Comparison of ENCODE assay signal across 13 mouse cellular contexts in genomic region chr5:64297100-64297499, GRCm38 (mm10).
DNase-seq lines count a peak whose midpoint lies in the region; ATAC-seq and TF ChIP-seq lines count a peak whose summit lies in the region.
"Had no signal": no experiment of that assay in that cellular context is flagged by ENCODE, and none has a peak within 500 bp of the region (broad histone marks: within the 10 kb centered on the region; RNA-seq: fewer than 3 reads in every experiment).

No protein-coding gene starts in this region.

- no peak overlapping the region for H3K9ac ChIP-seq in heart, postnatal 0 days (replicated peaks; ENCODE audit: low read depth, low read length)

- 82% methylated on average over 4 of the region's 4 CpGs for WGBS in heart, postnatal 0 days
- 19% methylated on average over 4 of the region's 4 CpGs for WGBS in spleen, adult 2 months
- 31% methylated on average over 4 of the region's 4 CpGs for WGBS in small intestine, adult 2 months

- no peak overlapping the region for H3K4me3 ChIP-seq in heart, postnatal 0 days (ENCODE audit: low read depth, low read length)
- H3K4me3 ChIP-seq in spleen, adult 2 months (ENCODE audit: extremely low read depth, insufficient read depth, insufficient read length), result no peak overlapping the region
- H3K4me3 ChIP-seq in small intestine, adult 2 months (ENCODE audit: low read depth, low read length), result no peak overlapping the region
- H3K4me3 ChIP-seq: myocyte had no signal

- H3K36me3 ChIP-seq in heart, postnatal 0 days (replicated peaks; ENCODE audit: control insufficient read depth, insufficient read depth, low read length), result 0 out of 2 replicates have a peak, but pooled peaks cover 14% of the 10 kb centered on the region
- peaks cover 10% of the 10 kb centered on the region; the same call in 1 of the 2 replicates for H3K36me3 ChIP-seq in spleen, adult 2 months (ENCODE audit: control insufficient read depth, insufficient read depth, low read length)
- H3K36me3 ChIP-seq in small intestine, adult 2 months (ENCODE audit: control insufficient read depth, insufficient read depth, low read length), result peaks cover 31% of the 10 kb centered on the region

- H3K27ac ChIP-seq in heart, postnatal 0 days (ENCODE audit: low read depth), result peak overlapping the region; percentile 63
- peak overlapping the region; percentile 68 for H3K27ac ChIP-seq in spleen, adult 2 months (ENCODE audit: insufficient read depth, low read length)
- peak overlapping the region; percentile 54; the same call in 1 of the 2 replicates for H3K27ac ChIP-seq in small intestine, adult 2 months (ENCODE audit: insufficient read depth, low read depth, low read length)
- H3K27ac ChIP-seq: hindbrain, postnatal 0 days had no signal

- no peak overlapping the region for H3K4me2 ChIP-seq in heart, postnatal 0 days (ENCODE audit: low read depth, low read length)

- no peak for DNase-seq in heart, postnatal 0 days (ENCODE audit: low spot score)
- DNase-seq in heart, postnatal 25 days (ENCODE audit: low spot score), result no peak
- DNase-seq in spleen, adult 2 months (ENCODE audit: low read depth in 1 of 2, low spot score in 2 of 2), result peak in 1 of 2 experiments; percentile 30
- no peak for DNase-seq in spleen, postnatal 10 days (ENCODE audit: low spot score in 2 of 2)
- no peak for DNase-seq in left cerebral cortex, adult 9 months (ENCODE audit: low spot score in 2 of 2)
- DNase-seq in testis, postnatal 14 days (ENCODE audit: low spot score), result no peak
- DNase-seq: cerebellum, adult 11 months; lung, adult 2 months; thymus, postnatal 14 days had no signal

- no peaks in the 10 kb centered on the region for H3K27me3 ChIP-seq in heart, postnatal 0 days (ENCODE audit: control insufficient read depth, insufficient read depth, low read length)
- no peaks in the 10 kb centered on the region for H3K27me3 ChIP-seq in spleen, adult 2 months (ENCODE audit: control insufficient read depth, insufficient read depth, low read length)
- no peaks in the 10 kb centered on the region for H3K27me3 ChIP-seq in small intestine, adult 2 months (ENCODE audit: control insufficient read depth, insufficient read depth, low read length)

- TF ChIP-seq CTCF in heart, postnatal 0 days (IDR thresholded peaks at IDR 0.05; ENCODE audit: low read depth), result no peak
- no peak for TF ChIP-seq CTCF in spleen, adult 2 months (IDR thresholded peaks at IDR 0.05; ENCODE audit: extremely low read depth, insufficient read depth, insufficient read length, insufficient replicate concordance)
- TF ChIP-seq CTCF in small intestine, adult 2 months (IDR thresholded peaks at IDR 0.05; ENCODE audit: extremely low read depth, insufficient read length, insufficient replicate concordance, low read depth, low read length), result no peak

- no peaks in the 10 kb centered on the region for H3K9me3 ChIP-seq in heart, postnatal 0 days (replicated peaks; ENCODE audit: control insufficient read depth, low read length)

- no peak for TF ChIP-seq EP300 in heart, postnatal 0 days (IDR thresholded peaks at IDR 0.05; ENCODE audit: low read depth)

- TF ChIP-seq POLR2A in spleen, adult 2 months (IDR thresholded peaks at IDR 0.05; ENCODE audit: low read depth, low read length), result no peak
- TF ChIP-seq POLR2A in small intestine, adult 2 months (IDR thresholded peaks at IDR 0.05; ENCODE audit: low read depth, low read length), result no peak

- intact Hi-C loops in heart, postnatal 25 days (cut with DNase I), result loop anchor here (2.0 to 10.0 kb wide), 2 partner anchors 82 to 668 kb away; partner anchors contain the start of gene Tlr6

- ATAC-seq in heart, postnatal 0 days (ENCODE audit: insufficient read depth, low read depth), result no peak
- ATAC-seq in granulocyte monocyte progenitor cell, adult 5-6 weeks (replicated peaks; ENCODE audit: poor library complexity, severe bottlenecking), result peak; percentile 15; the same call in 1 of the 2 replicates
- ATAC-seq: hindbrain, postnatal 0 days had no signal

- peaks cover 13% of the 10 kb centered on the region for H3K4me1 ChIP-seq in heart, postnatal 0 days (ENCODE audit: control insufficient read depth, insufficient read depth)
- H3K4me1 ChIP-seq in spleen, adult 2 months (ENCODE audit: control insufficient read depth, insufficient read depth, insufficient read length), result peaks cover 22% of the 10 kb centered on the region
- H3K4me1 ChIP-seq in small intestine, adult 2 months (ENCODE audit: control insufficient read depth, insufficient read depth, insufficient read length, low read length), result peaks cover 24% of the 10 kb centered on the region
